Mouse (Mus musculus) adrenal gland, postnatal 25 days (tissue): ENCODE measurements around the gene Cep41. TPM values are rescaled to one million over a fixed set of nuclear protein-coding genes. Genes with fewer than 3 reads are reported as not detected.

Experiments used
- DNase-seq: peaks from one replicate; pipeline ENCODE4 v3.0.0; 2021; ENCODE audit warnings: mixed read lengths
- microRNA-seq, 2 experiments: library from miRNA; unstranded; fragments of <30 nt; microRNA quantifications; one replicate each; pipeline ENCODE4 v1.2.0; 2021
- total RNA-seq: library from RNA; stranded (reverse); gene quantifications from 2 replicates; pipeline ENCODE4 v1.2.3, GENCODE M21; 2021

The Cep41 gene
- total RNA-seq, 1 experiment from 2014 or later = 9.9 TPM

- no peak for DNase-seq
These were observed 68.8 kb downstream of the Cep41 start for GRCm38 (mm10) chr6:30624763-30625162.

DNA sequence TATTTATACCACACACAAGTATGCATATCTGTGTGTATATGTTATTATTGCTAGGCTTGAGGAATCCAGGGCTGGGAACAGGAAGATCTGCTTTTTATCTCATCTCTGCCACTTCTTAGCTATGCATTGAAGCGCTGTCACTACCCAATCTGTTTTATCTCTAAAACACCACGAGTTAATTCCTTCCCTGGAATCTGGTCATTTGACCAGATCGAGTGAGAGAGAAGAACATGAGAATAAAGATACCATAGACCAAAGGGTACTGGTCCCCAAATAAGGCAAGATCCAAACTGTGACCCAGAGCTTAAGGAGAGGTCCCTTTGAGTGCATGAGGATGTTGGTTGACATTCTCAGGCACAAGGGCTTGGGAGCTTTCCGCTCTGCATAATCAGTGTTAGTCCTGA, 71.6 kb downstream of the Cep41 start:
- no peak for DNase-seq

DNA sequence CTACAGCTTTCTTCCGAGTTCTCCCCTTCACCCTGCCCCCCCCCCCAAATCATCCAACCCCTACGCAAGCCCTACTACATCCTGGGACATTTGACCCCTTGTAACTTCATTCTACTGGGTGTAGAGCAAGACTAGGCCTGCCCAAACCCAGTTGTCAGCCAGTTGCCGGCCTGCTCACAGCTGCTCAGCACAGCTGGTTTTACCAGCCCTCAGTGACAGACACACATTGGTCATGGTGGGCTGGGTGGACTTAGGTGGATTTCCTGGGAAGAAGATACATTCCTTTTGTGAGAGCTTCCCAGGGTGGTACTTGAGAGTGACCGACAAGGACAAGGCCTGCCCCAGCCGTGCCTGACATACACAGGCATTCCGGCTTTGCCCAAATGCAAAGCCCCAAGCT, 72.6 kb downstream of the Cep41 start:
- no peak for DNase-seq

- no peak for DNase-seq
These were observed 73.0 kb downstream of the Cep41 start for GRCm38 (mm10) chr6:30620591-30620990.

DNA sequence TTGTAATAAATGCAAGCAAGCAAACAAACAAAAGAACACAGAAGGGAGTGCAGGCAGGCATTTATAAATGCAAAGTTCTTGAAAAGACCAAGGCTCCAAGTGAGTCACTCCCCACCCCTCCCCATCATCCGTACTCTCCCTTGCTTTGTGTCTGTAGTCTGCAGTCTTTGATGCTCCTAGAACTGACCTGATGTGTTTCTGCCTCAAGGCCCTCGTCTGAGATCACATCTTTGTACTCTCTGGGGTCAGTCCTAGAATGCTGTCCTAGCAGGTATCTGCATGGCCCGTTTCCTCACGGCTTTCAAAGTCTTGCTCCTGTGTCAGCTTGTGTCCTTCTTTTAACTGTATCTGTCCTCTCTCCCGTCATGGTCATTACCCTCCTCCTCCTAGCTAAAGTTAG, 73.9 kb downstream of the Cep41 start:
- no peak for DNase-seq

- no peak for DNase-seq
These were observed 74.8 kb downstream of the Cep41 start for GRCm38 (mm10) chr6:30618735-30619134.

DNA sequence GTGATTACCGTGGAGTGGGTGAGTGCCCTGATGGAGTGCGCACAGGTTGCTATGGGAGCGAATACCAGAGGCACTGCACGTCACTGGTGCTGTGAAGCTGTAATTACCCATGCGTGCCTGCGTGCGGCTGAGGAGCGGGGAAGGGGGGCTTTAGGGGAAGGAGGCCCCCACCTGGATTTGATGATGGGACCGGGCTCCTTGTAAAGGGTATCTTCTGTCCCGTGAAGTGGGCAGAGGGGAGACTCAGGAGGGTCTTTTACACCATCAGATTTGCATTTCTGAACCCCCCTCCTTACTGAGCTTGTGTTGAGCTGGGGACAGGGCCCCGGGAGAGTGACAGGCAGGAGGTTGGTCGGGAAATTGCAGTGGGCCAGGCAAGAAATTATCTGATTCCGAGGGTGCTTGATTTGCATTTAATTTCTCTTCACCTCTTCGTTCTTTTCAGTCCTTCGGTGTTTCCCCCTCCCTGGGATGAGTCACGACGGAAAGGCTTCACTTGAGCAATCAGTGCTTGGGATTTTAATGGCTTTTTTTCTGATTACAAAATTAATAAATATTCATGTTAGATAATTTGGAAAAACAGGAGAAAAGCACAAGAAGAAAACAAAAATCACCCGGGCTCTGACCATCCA, 75.5 kb downstream of the Cep41 start:
- DNase-seq = no peak

DNA sequence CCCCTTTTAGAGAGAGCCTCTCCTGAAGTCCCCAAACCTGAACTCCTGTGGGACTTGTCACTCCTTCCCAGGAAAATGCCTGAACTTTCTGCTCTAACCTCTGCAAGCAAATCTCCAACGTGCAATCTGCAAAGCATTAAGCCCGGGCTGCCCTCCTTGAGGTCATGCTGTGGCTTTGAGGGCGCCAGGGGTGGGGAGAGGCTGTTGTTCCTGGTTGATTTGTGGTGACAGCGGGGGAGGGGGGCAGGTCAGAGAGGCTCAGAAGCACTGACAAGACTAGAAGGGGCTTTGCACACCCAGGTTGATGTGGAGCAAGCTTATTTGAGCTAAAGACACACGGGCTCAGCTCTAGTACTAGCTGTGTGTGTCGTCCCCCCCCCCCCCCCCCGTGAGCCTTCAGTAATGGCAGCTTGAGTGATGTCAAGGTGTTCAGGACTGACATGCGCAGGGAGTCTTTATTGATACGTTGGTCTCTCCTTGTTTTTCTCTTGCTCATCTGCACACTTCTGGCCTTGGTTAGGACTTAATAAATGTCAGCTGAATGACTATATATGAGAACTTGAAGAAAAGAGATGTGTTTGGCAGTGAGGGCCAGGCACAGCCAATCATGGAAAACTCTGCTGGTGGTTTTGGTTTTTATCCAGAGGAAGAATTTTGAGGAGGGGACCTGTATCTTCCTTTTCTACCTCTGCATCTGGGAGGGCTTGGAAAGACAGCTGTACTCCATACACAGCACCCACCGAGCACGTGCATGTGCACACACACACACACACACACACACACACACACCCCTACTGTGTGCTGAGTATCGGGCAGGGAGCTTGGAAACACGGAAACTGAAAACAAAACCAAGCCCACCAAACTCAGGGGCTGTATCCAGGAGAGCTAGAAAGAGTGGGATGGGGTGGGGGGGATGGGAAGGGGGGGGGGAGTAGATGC, 76.3 kb downstream of the Cep41 start:
- DNase-seq = peak; percentile 42

GRCm38 (mm10) chr6:30616491-30616941, 77.0 kb downstream of the Cep41 start:
- DNase-seq = no peak

GRCm38 (mm10) chr6:30615741-30616140, 77.8 kb downstream of the Cep41 start:
- DNase-seq = no peak

GRCm38 (mm10) chr6:30614251-30614650, 79.3 kb downstream of the Cep41 start:
- no peak for DNase-seq

DNA sequence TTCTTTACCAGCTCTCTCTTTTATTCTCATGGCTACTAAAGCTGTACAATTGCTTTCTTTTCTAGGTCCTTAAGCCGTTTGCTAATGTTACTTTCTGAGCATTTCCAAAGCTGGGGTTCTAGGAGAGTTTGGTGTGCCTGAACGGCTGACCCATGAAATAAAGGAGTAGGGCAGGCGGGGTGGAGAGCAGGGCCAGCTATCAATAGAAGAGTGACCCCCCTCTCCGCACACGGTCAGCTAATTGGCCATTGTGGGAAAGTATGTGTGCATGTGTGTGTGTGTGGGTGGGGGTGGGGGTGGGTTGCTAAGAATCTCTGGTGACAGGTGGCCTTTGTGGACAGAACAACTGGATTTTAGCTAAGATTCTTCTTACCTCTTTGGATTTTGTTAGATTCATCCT, 82.3 kb downstream of the Cep41 start:
- DNase-seq = no peak

DNA sequence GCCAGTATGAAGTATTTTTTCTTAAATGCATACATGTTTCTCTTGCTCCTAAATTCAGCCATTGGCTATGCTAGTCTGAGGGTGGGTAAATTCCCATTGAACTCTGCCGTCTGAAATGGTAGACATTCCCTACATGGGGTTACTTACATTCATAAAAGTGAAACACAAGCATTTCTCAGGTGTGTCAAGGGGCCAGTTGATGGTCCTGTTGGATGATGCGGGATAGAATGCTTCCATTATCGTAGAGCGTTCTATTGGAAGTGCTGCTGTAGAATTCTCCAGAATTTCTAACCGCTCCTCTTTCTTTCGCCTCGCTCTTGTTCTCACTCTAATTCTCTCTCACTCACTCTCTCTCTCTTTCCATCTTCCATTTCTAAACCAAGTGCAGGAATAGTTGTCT, 82.8 kb downstream of the Cep41 start, which contains the start of gene Cpa5:
Gene Cpa5 (plus strand): TSS at position 301 of the 400 bp plus-strand sequence.
- DNase-seq = no peak

GRCm38 (mm10) chr6:30605672-30606071, 87.9 kb downstream of the Cep41 start:
- DNase-seq = no peak

- no peak for DNase-seq
These were observed 88.4 kb downstream of the Cep41 start for GRCm38 (mm10) chr6:30605111-30605510.

DNA sequence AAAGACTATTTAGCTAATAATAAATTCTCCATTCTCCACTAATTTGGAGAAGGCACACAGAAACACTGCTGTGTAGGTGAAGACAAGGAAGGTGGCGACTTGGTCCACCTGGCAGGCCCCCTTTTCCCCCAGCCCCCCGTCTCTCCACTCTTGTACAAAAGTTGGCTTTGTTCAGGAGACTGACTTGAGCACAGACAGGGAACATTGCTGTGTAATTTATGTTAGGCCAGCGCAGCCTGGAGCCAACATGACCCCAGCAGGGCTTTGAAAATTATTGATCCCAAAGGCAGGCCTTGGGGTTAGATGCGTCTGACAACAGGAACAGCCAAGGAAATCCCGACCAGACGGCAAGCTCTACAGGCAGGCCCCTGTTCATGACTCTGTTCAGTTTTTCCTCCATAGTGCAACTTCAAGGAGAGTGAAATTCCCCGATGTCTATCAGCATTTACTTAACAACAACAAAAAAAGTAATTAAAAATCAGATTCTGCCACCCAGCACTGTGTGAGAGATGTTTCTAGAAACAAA, 89.1 kb downstream of the Cep41 start:
- DNase-seq = no peak

Small RNAs within 50 kb of the gene (microRNA-seq; reads per million reads assigned to microRNA genes)
- gene Mir335 = 11,505 to 12,969 reads per million in 2 experiments

Other genes with a start within 250 kb of the Cep41 start
- 25.9 and 28.9 TPM in 2 replicates for gene Tmem209, start 184.0 kb downstream of the Cep41 start, total RNA-seq
- 0.55 TPM in 1 of 2 replicates, not detected in the other for gene Ssmem1, start 183.9 kb downstream of the Cep41 start, total RNA-seq
- 0.52 and 0.90 TPM in 2 replicates for gene Cpa2, start 152.2 kb downstream of the Cep41 start, total RNA-seq
- gene Cpa4, start 125.4 kb downstream of the Cep41 start, total RNA-seq = 1.2 and 1.7 TPM in 2 replicates
- not detected in 2 replicates for gene Cpa5, start 82.7 kb downstream of the Cep41 start, total RNA-seq
- not detected in 2 replicates for gene Cpa1, start 54.5 kb downstream of the Cep41 start, total RNA-seq
- 54.9 and 56.7 TPM in 2 replicates for gene Mest, start 29.8 kb upstream of the Cep41 start, total RNA-seq
- gene Copg2, start 203.0 kb upstream of the Cep41 start, total RNA-seq = 55.2 and 89.9 TPM in 2 replicates
- gene Tsga13, start 221.8 kb upstream of the Cep41 start, total RNA-seq = not detected in 2 replicates